Mouse (Mus musculus) ES-Bruce4 (cell line): ENCODE measurements around the gene Scgb1b30.

Source experiments
- CTCF ChIP-seq: IDR thresholded peaks from one replicate; pipeline ENCODE4 v1.8.1; 2011; ENCODE audit warnings: low read depth, low read length
- POLR2A ChIP-seq: IDR thresholded peaks from one replicate; pipeline ENCODE4 v1.8.1; 2011; ENCODE audit warnings: low read length; ENCODE audit not compliant: insufficient read depth

- TF ChIP-seq POLR2A: no peak
- no peak for TF ChIP-seq CTCF
These were observed 4.8 kb downstream of the Scgb1b30 start for GRCm38 (mm10) chr7:34100002-34100401.
